Mouse (Mus musculus) T-helper 1 cell (primary cell): Measurements from ENCODE around the gene Cgref1.

ENCODE experiments used
- in situ Hi-C: fragments of 300-600 bp; cut with MboI, MseI; formaldehyde crosslinking; loops from one replicate; pipeline ENCODE4 v1.15.1; 2025; ENCODE audit warnings: high pct_unique_total_duplicates

Gene Cgref1

DNA sequence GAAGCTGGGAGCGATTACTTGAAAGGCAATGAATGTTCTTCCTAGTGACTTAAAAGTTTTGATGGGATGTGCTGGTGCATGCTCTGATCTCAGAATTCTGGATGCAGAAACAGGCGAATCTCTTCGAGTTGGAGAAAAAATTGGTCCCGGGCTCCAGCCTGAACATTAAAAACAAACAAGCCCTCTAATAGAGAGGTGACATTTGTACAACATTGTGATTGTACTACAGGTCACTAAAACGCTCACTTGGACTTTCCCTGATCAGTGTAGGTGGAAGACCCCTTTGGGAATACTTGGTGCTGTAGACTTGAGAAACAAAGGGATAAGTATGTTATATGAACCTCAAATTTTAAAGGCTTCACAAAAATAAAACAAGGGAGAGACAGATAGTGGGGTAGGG is 58.7 kb downstream of the Cgref1 start:
- in situ Hi-C loops: no loop called here

DNA sequence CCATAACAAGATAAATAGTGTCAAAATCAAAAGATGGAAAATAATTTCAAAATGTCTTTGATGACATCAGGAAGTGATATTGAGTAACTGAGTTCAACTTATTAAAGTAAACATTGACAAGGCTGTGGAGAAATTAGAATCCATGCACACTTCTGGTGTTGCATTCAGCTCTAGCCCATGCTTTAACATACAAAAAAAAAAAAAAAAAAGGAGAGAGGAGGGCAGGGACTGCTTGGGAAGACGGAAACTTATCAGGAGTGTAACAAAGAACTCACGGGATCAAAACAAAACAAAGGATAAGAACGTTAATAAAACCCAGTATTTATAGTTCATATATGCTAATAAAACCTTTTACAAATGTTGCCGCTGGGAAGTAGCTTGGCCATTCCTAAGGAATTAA is 59.2 kb downstream of the Cgref1 start:
- in situ Hi-C loops: no loop called here
